Mouse (Mus musculus) MEL (cell line): ENCODE results near the gene Fat2. TPM values are rescaled to one million over a fixed set of nuclear protein-coding genes. Genes with fewer than 3 reads are reported as not detected.

ENCODE experiments used
- DNase-seq: peaks from one replicate; pipeline ENCODE4 v3.0.0; 2011; ENCODE audit warnings: low read depth, low spot score
- H3K27ac ChIP-seq: 2 replicates; pipeline ENCODE4 v1.5.1; 2012; ENCODE audit warnings: low read depth, mild to moderate bottlenecking, control low read depth, low read length, moderate library complexity; ENCODE audit not compliant: control insufficient read depth
- H3K27me3 ChIP-seq, 2 experiments: fragments of 150-350 bp in 1 of 2; sonication (generic) in 1 of 2; 2 replicates each; pipeline ENCODE4 v1.6.1; 2012; ENCODE audit warnings: low read length in 2 of 2, mild to moderate bottlenecking in 2 of 2, improper control_type of control experiment in 1 of 2, moderate library complexity in 1 of 2; ENCODE audit not compliant: insufficient read depth in 2 of 2, control insufficient read depth in 1 of 2
- H3K36me3 ChIP-seq, 2 experiments: 2 replicates each; pipeline ENCODE4 v1.6.1; 2012 to 2014; ENCODE audit warnings: low read length in 2 of 2, improper control_type of control experiment in 1 of 2, inconsistent platforms in 1 of 2, mild to moderate bottlenecking in 1 of 2; ENCODE audit not compliant: insufficient read depth in 2 of 2, control insufficient read depth in 1 of 2
- H3K4me1 ChIP-seq, 2 experiments: fragments of 150-350 bp in 1 of 2; sonication (generic) in 1 of 2; 2 replicates each; pipeline ENCODE4 v1.6.1; 2012; ENCODE audit warnings: low read length in 2 of 2, improper control_type of control experiment in 1 of 2, mild to moderate bottlenecking in 1 of 2; ENCODE audit not compliant: insufficient read depth in 2 of 2, control insufficient read depth in 1 of 2
- H3K4me3 ChIP-seq, 2 experiments: fragments of 150-350 bp in 1 of 2; sonication (generic) in 1 of 2; 2 replicates each; pipeline ENCODE4 v1.5.1; 2012; ENCODE audit warnings: low read depth in 2 of 2, low read length in 2 of 2, mild to moderate bottlenecking in 2 of 2, moderate library complexity in 2 of 2, control low read depth in 1 of 2, improper control_type of control experiment in 1 of 2; ENCODE audit not compliant: control insufficient read depth in 1 of 2, insufficient read depth in 1 of 2
- H3K79me2 ChIP-seq: 2 replicates; pipeline ENCODE4 v1.6.1; 2012; ENCODE audit warnings: mild to moderate bottlenecking, low read length, moderate library complexity; ENCODE audit not compliant: control insufficient read depth, poor library complexity, insufficient read depth
- H3K9ac ChIP-seq: 2 replicates; pipeline ENCODE4 v1.6.1; 2012; ENCODE audit warnings: low read depth, mild to moderate bottlenecking, control low read depth, low read length, moderate library complexity; ENCODE audit not compliant: control insufficient read depth, poor library complexity, severe bottlenecking
- H3K9me3 ChIP-seq: fragments of 150-350 bp; sonication (generic); replicated peaks from 2 replicates; pipeline ENCODE4 v1.6.1; 2012; ENCODE audit warnings: mild to moderate bottlenecking, low read length, improper control_type of control experiment, moderate library complexity; ENCODE audit not compliant: insufficient read depth
- BHLHE40 ChIP-seq: IDR thresholded peaks from 2 replicates; pipeline ENCODE4 v1.6.1; 2012; ENCODE audit warnings: low read depth, mild to moderate bottlenecking, inconsistent platforms, low read length, improper control_type of control experiment, borderline replicate concordance
- CHD2 ChIP-seq: IDR thresholded peaks from 2 replicates; pipeline ENCODE4 v1.6.1; 2011; ENCODE audit warnings: low read length, improper control_type of control experiment
- ETS1 ChIP-seq: IDR thresholded peaks from 2 replicates; pipeline ENCODE4 v1.6.1; 2012; ENCODE audit warnings: low read depth, mild to moderate bottlenecking, inconsistent platforms, low read length, improper control_type of control experiment, moderate library complexity
- GATA1 ChIP-seq: IDR thresholded peaks from 2 replicates; pipeline ENCODE4 v1.6.1; 2011; ENCODE audit warnings: low read depth, low read length, improper control_type of control experiment
- JUND ChIP-seq: IDR thresholded peaks from 2 replicates; pipeline ENCODE4 v1.6.1; 2011; ENCODE audit warnings: low read depth, mild to moderate bottlenecking, improper control_type of control experiment, low read length
- MAX ChIP-seq: IDR thresholded peaks from 2 replicates; pipeline ENCODE4 v1.6.1; 2011; ENCODE audit warnings: low read length, improper control_type of control experiment
- MXI1 ChIP-seq: IDR thresholded peaks from 2 replicates; pipeline ENCODE4 v1.6.1; 2011; ENCODE audit warnings: mild to moderate bottlenecking, low read depth, low read length, improper control_type of control experiment
- NRF1 ChIP-seq: IDR thresholded peaks from 2 replicates; pipeline ENCODE4 v1.6.1; 2014; ENCODE audit warnings: low read depth, mild to moderate bottlenecking, inconsistent platforms, low read length, improper control_type of control experiment, moderate library complexity; ENCODE audit not compliant: poor library complexity, insufficient read depth, severe bottlenecking
- RCOR1 ChIP-seq: IDR thresholded peaks from 2 replicates; pipeline ENCODE4 v1.6.1; 2012; ENCODE audit warnings: low read depth, mild to moderate bottlenecking, inconsistent platforms, low read length, improper control_type of control experiment
- SMC3 ChIP-seq: IDR thresholded peaks from 2 replicates; pipeline ENCODE4 v1.6.1; 2011; ENCODE audit warnings: low read depth, low read length, improper control_type of control experiment
- TAL1 ChIP-seq: IDR thresholded peaks from 2 replicates; pipeline ENCODE4 v1.6.1; 2012; ENCODE audit warnings: mild to moderate bottlenecking, inconsistent platforms, low read length, moderate library complexity, mixed read lengths
- TBP ChIP-seq: IDR thresholded peaks from 2 replicates; pipeline ENCODE4 v1.8.0; 2011; ENCODE audit warnings: low read depth, low read length, improper control_type of control experiment
- UBTF ChIP-seq: IDR thresholded peaks from 2 replicates; pipeline ENCODE4 v1.6.1; 2012; ENCODE audit warnings: low read depth, mild to moderate bottlenecking, inconsistent platforms, low read length, improper control_type of control experiment, moderate library complexity, borderline replicate concordance; ENCODE audit not compliant: insufficient read depth
- USF2 ChIP-seq, 2 experiments: IDR thresholded peaks; 2 replicates each; pipeline ENCODE4 v1.6.1; 2011 to 2012; ENCODE audit warnings: improper control_type of control experiment in 2 of 2, low read length in 2 of 2, borderline replicate concordance in 1 of 2, inconsistent platforms in 1 of 2, low read depth in 1 of 2, mild to moderate bottlenecking in 1 of 2; ENCODE audit not compliant: insufficient read depth in 1 of 2
- ZKSCAN1 ChIP-seq: IDR thresholded peaks from 2 replicates; pipeline ENCODE4 v1.6.1; 2012; ENCODE audit warnings: low read depth, mild to moderate bottlenecking, inconsistent platforms, low read length, improper control_type of control experiment, moderate library complexity
- ZMIZ1 ChIP-seq: IDR thresholded peaks from 2 replicates; pipeline ENCODE4 v1.6.1; 2012; ENCODE audit warnings: low read depth, mild to moderate bottlenecking, inconsistent platforms, low read length, improper control_type of control experiment, moderate library complexity
- polyA plus RNA-seq, 2 experiments: library from polyadenylated mRNA; stranded (reverse) in 1 of 2; unstranded in 1 of 2; fragments of >175 nt in 1 of 2; fragments of >200 nt in 1 of 2; gene quantifications; 2 replicates each; pipeline versions ENCODE4 v1.2.1 to v1.2.4; 2012; ENCODE audit warnings: low replicate concordance in 2 of 2, low read depth in 1 of 2; ENCODE audit not compliant: insufficient read length in 2 of 2, insufficient read depth in 1 of 2, missing spikeins in 1 of 2
- total RNA-seq: library from RNA; depleted of rRNA; stranded (reverse); fragments of 300-350 nt; gene quantifications from 2 replicates; pipeline ENCODE4 v1.2.3, GENCODE M21; 2012

The Fat2 gene
- total and polyA plus RNA-seq, 3 experiments: under 0.01 to 0.01 TPM; not detected in 1

GRCm38 (mm10) chr11:55268580-55268979, 67.8 kb downstream of the Fat2 start:
- Histone ChIP-seq H3K9ac (no peak overlapping the region), H3K27ac (no peak overlapping the region), H3K9me3 (no peaks in the 10 kb centered on the region), H3K4me3 (no peak overlapping the region), H3K4me1 (no peaks in the 10 kb centered on the region), H3K36me3 (no peaks in the 10 kb centered on the region), H3K27me3 (peaks cover 3 to 5% of the 10 kb centered on the region in 2 experiments), H3K79me2 (no peaks in the 10 kb centered on the region)
- DNase-seq: no peak
- TF ChIP-seq USF2 (IDR thresholded peaks at IDR 0.05; ENCODE audit: borderline replicate concordance in 1 of 2, insufficient read depth in 1 of 2, low read depth in 1 of 2, low read length in 2 of 2) (no peak), BHLHE40 (no peak), GATA1 (no peak), NRF1 (no peak), ETS1 (no peak), RCOR1 (no peak), CHD2 (no peak), UBTF (no peak), JUND (no peak), TAL1 (no peak), ZKSCAN1 (no peak)

GRCm38 (mm10) chr11:55265647-55266046, 70.7 kb downstream of the Fat2 start:
- H3K27me3 ChIP-seq: peaks cover 10 to 11% of the 10 kb centered on the region in 2 experiments
- H3K9me3 ChIP-seq: no peaks in the 10 kb centered on the region
- no peaks in the 10 kb centered on the region for H3K36me3 ChIP-seq
- H3K4me3 ChIP-seq: no peak overlapping the region
- no peaks in the 10 kb centered on the region for H3K4me1 ChIP-seq
- no peak for DNase-seq
- no peaks in the 10 kb centered on the region for H3K79me2 ChIP-seq
- TF ChIP-seq MAX: no peak
- no peak for TF ChIP-seq USF2 (IDR thresholded peaks at IDR 0.05; ENCODE audit: borderline replicate concordance in 1 of 2, insufficient read depth in 1 of 2, low read depth in 1 of 2, low read length in 2 of 2)
- TF ChIP-seq NRF1: no peak
- TF ChIP-seq ZMIZ1: no peak
- TF ChIP-seq ZKSCAN1: no peak
- no peak for TF ChIP-seq SMC3
- no peak for TF ChIP-seq ETS1
- TF ChIP-seq TBP: no peak
- no peak for TF ChIP-seq MXI1
- no peak for TF ChIP-seq TAL1
- TF ChIP-seq, all 39 proteins: peak for 0
- Histone ChIP-seq H3K27ac (no peak overlapping the region), H3K9ac (no peak overlapping the region)
